Mouse (Mus musculus): ENCODE measurements at regions not wholly inside any gene's neighbourhood (a gene's known extent, or its start where the extent isn't known, plus 50 kb on each side); places are given as distances from the start of the nearest gene placed in this dataset.
A peak's percentile ranks its signal among the peaks of the same experiment; 100 is the strongest.

DNA sequence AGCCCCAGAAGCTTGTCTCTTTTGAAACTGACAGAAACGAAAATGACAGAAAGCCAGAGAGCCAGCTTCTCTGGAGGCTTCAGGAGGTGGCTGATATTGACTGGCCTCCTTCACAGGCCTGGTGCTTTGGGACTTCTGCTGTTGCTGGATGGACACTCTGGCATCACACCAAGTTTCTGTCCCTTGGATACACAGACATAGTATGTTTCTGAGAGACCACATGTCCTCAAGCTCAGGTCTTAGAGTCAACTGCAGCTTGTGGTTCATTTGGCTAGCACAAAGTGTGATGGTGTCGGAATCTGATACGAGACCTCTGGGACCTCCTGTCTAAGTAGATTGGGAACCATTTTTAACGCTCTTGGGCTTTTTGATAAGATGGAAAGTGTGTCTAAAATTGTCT is 502.0 kb downstream of the Sqor start:
- intact Hi-C loops (cut with DNase I): no loop called here
- no peak for DNase-seq (ENCODE audit: low spot score)

DNA sequence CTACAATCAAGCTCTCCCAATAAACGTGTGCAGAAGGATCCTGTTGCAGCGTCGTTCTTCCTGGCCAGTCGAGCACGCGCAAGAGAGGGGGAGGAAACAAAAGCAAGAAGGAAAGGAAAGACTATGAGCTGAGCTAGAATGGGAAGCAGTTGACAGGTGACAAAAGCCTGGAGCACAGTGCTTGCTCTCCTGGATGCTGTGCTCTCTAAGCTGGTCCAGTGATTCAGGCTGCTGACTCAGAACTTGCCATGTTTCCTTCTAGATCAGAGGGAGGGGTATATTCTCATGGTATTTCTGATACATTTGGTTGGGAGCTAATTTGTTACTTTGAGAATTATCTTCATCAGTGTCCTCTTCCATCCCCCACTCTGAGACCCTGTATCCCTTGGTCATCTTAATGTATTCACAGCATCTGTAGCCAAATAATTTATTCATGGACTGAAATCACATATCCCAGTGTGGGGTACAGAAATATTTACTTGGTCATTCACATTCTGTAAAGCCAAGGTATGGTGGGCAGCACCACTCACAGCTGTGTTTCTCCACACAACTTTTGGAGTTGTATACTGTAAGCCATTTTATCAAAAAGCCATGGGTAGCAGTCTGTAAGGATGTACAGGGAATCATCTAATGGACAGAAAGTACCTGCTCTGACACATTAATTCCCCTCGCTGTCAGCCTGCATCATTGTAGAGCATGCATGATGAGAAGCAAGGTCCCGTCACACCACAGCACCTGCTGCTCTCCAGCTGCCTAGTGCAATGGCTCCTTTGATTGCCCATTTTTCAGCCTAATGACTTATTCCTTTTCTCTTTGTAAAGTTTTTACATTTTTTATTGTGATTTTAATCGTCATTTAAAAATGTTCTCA is 510.1 kb downstream of the Sqor start:
- DNase-seq (ENCODE audit: low spot score): no peak

DNA sequence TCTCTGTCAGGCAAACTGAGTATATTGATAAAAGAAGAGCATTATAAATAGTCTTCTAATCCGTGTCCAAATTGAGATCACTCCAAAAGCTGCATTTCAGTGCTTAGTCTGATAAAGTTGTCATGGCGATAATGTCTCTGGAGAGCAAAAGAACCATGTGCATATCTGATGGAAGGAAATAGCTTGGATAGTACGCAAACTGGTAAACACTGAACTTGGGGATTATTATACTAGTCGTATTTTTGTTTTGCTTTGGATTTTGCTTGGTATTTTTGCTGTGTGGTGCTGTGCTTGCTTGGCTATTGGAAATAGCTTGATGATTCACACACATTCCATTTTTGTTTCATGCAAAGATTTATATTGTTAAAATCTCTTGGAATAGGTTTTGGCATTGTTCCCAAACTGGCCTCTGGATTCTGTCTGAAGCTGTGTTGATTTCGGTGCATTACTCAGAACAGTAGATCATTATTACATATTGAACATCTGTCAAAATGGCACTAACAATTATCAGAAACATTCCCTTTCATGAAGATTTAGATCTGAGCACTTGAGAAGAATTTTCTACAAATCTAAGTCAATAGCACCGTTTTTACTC is 510.8 kb downstream of the Sqor start:
- DNase-seq (ENCODE audit: low spot score): no peak
- intact Hi-C loops (cut with DNase I): no loop called here

More for the DNA sequence above, 510.1 kb downstream of the Sqor start:
- intact Hi-C loops (cut with DNase I): no loop called here

DNA sequence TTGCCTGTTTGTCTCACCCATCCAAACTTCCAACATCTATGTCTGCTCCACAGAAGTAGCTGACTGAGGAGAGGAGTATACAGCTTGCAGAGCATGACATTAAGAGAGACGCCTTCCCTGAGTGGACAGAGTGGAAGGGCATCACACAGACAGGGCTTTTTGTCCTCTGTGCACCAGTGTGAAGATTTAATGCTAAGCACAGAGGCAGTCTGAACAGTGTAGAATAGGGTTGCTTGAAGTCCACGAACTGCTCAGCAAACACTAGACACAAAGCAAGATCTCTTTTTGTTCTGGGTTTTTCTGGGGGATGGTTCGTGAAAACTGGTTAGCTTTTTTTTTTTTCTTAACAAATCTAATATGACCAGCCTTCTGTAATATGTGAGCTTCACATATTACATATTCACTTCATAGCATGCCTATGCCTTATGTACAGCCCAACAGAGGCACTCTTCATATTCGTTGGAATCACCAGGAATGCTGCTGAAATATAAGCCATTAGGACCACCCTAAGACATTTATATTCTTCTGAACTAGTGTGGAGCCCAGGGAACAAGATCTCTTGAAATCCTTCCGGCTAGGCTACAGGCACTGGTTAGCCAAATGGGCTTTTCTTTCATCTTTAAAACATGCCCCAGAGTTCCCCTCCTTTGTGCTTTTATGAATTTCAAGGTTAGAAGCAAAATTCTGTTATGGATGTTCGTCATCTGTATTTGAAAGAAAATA is 546.7 kb downstream of the Sqor start:
- DNase-seq (ENCODE audit: low spot score): no peak
- intact Hi-C loops (cut with DNase I): loop anchor here (5.0 kb wide), 2 partner anchors 484 to 1901 kb away; no protein-coding TSS in a partner anchor

DNA sequence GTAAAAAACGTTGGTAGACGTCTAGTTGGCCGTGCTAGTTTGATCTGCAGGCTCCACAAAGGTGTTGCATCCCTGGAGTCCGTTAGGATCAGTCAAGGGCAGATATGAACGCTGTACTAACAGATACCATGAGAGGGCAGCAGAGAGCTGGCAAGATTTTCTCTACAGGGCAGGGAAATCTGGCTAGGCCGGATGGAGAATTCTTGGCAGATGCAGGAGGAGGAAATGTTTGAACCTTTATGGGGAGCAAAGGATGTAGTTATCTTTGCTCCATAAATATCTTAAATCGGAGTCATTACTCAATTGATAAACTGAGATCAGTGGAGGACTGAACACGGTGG is 547.2 kb downstream of the Sqor start:
- peak; percentile 15 for DNase-seq (ENCODE audit: low spot score)
- intact Hi-C loops (cut with DNase I): loop anchor here (5.0 kb wide), 2 partner anchors 485 to 1900 kb away; no protein-coding TSS in a partner anchor

DNA sequence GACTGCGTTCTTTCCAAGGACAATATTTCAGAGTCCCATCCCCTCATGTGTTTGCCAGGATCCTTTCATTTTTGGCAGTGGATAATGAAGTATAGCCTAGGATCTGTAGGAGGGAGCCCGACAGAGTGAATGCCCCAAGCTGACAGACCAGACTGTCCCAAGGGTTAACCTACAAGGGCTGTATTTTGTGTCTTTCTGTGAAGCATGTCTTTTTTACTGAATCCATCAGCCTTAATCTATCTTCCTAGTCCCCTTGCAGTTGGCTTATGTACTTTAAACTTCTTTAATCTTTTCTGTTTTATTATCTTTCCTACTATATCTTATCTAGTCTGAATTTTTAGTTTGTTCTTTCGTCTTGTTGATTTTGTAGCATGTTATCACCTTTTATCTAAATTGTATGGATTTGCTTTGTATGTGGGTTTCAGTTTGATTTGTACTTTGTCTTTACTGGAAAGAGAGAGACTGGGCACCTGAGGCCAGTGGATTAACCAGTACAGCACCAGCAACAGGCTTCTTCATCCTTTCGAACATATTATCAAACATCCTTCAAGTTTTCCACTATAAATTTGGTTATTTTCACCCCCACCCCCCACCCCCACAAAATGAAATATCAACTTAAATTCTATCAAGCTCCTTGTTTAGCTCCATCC is 555.5 kb downstream of the Sqor start:
- DNase-seq (ENCODE audit: low spot score): no peak
- intact Hi-C loops (cut with DNase I): no loop called here

DNA sequence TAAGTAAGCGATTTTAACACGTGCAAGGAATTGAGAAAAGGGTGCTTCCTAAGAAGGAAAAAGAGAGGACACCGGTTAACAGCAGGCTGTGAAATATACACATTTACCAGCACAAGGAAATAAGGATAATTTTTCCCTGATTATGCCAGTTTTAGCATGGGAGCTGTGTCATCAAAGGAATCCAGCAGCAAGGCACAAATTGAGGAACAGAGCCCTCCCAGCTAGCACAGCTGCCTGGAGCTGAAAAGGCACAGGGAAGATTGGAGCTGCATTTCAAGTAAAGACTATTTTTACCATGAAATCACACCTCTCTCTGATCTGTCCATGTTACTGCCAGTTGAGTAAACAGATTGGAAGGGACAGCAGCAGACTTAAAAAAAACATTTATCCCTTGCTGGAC is 558.7 kb downstream of the Sqor start:
- no peak for DNase-seq (ENCODE audit: low spot score)
- intact Hi-C loops (cut with DNase I): no loop called here

DNA sequence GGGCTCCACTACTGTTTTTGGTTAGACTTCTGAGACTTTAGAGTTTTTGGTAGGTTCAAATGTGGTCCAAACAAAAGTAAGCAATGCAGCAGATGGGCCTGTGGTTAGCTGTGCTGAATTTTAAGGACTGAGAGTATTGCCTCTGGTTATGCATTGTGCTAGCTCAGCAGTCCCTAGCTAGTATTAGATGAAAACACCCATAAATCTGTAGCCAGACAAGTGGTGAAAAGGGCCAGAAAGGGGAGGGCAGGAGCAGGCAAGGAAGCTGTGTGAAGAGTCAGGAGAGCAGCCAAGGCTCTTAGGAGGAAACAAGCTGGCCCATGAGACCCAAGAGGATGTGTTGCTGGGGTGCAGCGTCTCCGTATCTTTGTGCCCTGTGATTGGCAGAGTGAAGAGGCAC is 559.9 kb downstream of the Sqor start:
- intact Hi-C loops (cut with DNase I): no loop called here

DNA sequence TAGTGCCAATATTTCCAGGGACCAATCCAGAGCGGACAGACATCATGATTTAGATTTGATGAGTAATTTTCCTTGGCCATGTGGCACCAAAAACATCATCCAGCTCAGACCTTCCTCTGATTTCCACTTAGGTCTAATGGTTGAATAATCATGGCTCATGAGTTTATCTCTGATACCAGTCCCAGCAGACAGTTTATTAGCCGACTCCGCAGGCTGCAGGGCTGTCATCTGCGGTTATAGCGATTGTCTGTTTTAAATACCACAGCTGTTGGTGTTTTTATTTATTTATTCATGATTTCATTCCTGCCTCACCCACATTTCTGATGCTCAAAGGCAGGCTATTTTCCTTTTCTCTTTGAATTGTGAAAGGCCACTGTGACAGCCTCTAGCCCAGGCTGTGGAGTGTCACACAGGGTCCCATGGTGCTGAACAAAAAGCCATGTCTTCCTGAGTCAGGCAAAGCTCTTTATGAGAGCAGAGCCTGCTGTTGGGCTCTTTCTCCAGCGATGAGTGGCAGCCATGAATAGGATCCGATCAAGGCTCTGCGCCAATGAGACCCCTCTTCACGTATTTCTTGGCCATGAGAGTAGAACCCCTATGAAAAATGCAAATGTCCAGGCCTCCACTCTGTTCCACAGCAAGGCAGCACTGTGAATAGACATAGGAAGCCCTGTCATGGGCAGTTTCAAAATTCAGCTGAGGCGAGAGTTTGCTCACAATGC is 584.7 kb downstream of the Sqor start:
- DNase-seq (ENCODE audit: low spot score): no peak
- intact Hi-C loops (cut with DNase I): no loop called here

More for the DNA sequence above, 559.9 kb downstream of the Sqor start:
- no peak for DNase-seq (ENCODE audit: low spot score)

DNA sequence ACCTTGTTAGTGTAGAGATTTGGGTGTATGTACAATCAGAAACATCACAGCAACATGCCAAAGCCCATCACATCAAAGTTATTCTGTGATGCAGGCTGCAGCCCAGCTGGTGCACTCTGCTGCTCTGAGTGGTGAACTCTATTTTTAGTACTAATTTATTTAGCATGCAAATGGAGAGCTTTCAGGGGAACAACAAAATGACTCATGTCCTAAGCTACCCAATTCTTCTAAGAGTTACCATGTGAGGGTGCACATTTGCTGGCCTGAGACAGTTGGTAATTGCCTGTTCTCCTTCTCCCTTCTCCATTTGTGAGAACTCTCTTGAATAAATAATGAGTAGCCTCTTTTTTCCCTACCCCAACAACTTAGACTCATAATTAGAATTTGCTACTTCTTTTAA is 599.2 kb downstream of the Sqor start:
- no peak for DNase-seq (ENCODE audit: low spot score)
- intact Hi-C loops (cut with DNase I): no loop called here

DNA sequence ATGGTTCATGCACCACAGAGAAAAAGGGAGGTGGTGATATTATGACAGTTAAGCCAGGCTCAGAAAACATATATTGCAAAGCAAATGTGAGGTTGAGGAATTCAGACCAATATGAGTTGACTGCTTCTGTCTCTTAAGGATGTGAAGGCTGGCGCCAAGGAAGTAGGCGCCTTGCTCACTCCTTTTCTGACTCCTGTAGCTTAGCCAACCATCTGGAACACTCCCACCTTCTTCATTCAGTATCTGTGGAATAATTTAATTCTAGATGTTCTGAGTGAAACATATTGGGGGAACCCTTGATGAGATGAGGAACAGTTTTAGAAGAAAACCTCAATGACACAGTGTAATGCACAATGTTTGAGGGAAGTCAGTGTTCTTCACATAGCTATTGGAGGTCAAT is 601.5 kb downstream of the Sqor start:
- intact Hi-C loops (cut with DNase I): no loop called here

DNA sequence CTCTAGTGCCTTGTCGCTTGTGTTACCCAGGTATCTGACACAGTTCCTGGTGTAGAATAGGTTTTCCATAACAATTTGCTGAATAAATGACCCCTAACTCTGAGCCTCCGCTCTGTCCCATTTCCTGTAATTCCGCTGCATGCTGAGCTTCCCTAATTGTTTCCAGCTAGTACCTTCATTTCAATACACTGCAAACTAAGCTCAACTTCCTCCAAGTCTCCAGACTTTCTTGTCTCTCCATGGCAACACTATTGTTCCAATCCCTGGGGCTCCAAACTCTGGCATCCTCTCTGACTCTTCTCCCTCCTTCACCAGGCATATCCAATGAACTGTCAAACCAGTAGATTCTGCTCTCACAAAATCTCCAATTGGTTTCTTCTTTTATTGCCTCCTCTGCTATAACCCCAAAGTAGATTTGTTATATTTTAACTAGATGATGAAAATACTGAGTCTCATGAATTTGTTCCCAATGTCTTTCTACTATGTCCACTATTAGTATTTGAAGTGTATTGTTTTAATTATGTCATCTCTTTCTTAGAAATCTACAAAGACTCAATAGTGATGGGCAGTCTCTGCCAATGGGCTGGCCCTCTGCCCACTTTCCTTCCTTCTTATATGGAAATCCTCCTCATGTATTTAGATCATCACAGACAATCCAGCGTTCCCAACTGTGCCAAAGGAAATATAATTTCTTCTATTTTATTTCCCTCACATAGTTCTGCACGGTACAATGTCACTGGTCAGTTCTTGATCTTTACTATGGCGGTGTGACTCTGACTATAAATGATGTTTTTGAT is 620.8 kb downstream of the Sqor start:
- intact Hi-C loops (cut with DNase I): no loop called here

More for the DNA sequence above, 601.5 kb downstream of the Sqor start:
- no peak for DNase-seq (ENCODE audit: low spot score)

DNA sequence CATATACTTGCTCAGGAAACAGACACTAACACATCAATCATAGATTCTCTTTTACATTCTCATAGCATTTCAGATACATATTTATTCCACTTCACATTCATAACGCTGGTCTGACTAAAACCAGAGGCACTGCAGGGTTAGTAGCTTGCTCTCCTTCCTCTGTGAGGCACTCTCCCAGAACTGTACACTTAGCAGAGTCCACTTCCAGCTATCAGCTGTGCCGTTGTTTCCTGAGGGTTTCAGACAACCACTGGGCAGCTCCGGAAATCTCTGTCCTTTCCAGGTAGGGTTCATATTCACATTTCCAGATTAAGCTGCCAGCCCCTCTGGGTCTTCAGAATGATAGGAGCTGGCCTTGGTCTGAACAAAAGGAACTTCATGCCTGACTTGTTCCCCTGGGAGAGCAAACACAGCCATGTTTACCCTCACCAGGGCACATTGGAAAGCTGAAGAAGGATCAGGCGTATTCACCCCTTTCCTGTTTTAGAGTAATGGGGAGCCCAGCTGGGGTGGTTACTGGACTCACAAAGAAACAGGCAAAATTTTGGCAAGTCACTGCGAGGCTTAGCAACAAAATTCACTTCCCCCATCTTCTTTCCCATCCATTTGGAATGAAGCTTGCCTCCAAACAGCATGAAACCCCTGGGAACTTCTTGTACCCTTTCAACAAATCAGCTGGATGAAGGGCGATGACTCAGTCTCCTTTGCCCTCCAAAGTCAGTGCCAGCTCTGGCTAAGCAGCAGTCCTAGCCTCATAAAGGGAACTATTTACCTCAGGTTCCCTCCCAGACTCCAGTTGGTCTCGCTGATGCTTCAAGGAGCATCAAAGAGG is 622.0 kb downstream of the Sqor start:
- no peak for DNase-seq (ENCODE audit: low spot score)
- intact Hi-C loops (cut with DNase I): no loop called here

More for the DNA sequence above, 620.8 kb downstream of the Sqor start:
- no peak for DNase-seq (ENCODE audit: low spot score)

DNA sequence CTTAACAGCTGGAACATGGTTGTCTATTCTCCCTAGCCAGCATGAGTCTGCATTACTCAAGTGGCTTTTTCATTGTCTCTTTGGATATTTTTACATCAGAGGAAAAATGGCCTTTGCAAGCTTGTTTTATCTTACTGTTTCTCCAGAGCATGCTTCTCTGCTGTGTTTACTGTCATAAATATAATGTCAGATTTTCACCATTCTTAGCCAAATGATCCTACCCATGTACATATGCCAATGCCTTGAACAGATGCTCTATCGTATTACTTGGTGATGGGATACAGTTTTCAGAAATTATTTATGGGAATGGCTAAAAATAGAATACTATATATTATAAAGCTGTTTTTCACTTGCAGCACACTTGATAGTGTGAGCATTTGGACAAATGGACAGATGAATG is 625.9 kb downstream of the Sqor start:
- DNase-seq (ENCODE audit: low spot score): no peak
- intact Hi-C loops (cut with DNase I): no loop called here

DNA sequence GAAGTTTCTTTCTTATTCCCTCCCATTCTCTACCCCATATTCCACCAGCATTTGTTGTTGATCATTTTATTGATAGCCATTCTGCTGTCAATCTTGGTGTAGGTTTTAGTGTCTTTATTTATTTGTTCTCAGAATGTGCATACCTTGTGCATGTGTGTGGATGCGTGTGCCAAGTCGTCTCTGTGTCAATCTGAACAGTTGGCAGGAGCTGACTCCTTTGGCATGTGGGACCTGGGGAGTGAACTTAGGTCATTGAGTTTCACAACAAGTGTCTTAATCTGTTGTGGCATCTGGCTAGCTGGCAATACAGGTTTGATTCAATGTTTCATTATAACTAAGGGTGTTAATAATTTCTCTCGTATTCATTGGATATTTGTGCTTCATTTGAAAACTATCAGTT is 629.3 kb downstream of the Sqor start:
- DNase-seq (ENCODE audit: low spot score): no peak
- intact Hi-C loops (cut with DNase I): no loop called here

DNA sequence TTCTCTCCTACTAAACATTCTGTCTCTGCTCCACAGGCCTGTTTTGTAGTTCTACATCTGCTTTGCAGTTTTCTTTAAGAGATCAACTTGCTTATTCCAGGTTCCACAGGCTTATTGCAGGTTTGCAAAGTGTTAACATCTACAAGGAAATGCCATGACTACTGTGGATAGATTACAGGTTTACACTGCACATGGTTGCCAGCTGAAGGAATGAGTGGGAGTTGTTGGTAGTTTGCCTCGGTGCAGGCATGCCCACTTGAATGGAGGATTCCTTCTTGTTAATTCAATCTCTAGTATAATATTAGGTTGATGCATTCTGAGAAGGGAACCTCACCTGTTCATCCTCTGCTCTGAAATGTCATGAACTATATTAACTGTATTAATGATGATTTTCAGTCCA is 632.5 kb downstream of the Sqor start:
- intact Hi-C loops (cut with DNase I): no loop called here

DNA sequence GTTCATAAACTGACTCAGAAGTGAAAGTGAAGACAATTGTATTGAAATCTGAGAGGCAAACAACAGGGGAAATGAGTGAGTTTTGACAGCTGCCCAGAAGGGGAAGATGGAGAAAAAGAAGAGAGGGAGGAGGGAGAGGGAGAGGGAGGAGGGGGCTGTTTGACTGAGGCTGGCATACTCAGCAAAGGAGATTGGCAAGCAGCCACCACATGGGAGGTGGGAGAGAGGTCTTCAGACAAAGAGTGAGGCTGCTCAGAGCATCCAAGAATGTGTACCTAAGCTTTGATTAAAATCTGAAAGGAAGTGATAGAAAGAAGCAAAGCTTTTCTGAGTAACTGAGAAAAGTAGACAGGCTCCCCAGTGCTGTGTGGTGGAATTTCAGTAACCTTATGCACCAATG is 636.0 kb downstream of the Sqor start:
- intact Hi-C loops (cut with DNase I): no loop called here

More for the DNA sequence above, 632.5 kb downstream of the Sqor start:
- no peak for DNase-seq (ENCODE audit: low spot score)

DNA sequence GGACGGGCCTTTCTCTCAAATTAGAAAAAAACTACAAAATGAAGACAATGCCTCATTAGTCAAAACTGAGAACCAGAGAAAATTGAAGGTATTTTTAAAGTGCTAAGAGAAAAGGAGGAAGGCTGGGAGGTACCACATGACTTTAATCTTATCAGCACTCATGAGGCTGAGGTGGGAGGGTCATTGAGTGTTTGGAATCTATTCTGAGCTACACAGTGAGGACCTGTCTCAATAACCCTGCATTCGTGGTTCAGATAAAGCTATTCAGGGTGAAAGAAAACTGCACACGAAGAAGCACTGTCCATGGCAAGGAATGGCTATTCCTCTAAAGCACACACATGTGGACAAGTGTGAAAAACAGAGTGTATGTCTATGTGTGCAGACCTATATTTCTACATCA is 644.0 kb downstream of the Sqor start:
- intact Hi-C loops (cut with DNase I): no loop called here
- DNase-seq (ENCODE audit: low spot score): no peak

More for the DNA sequence above, 636.0 kb downstream of the Sqor start:
- DNase-seq (ENCODE audit: low spot score): no peak
